Comparison of ENCODE assay signal across 8 mouse cellular contexts in genomic region chr5:123149451-123150400, GRCm38 (mm10). TPM values are rescaled to one million over a fixed set of nuclear protein-coding genes. Genes with fewer than 3 reads are reported as not detected.
DNase-seq lines count a peak whose midpoint lies in the region; ATAC-seq and TF ChIP-seq lines count a peak whose summit lies in the region.

No protein-coding gene starts in this region.

- peak; percentile 87 to 93 (median 92) for TF ChIP-seq CTCF in MEL (IDR thresholded peaks at IDR 0.05 in 2 of 3, conservative IDR thresholded peaks at IDR 0.05 in 1 of 3; ENCODE audit: control insufficient read depth in 1 of 3, insufficient read depth in 1 of 3, low read depth in 2 of 3, low read length in 3 of 3, poor library complexity in 1 of 3, severe bottlenecking in 1 of 3)
- peak; percentile 92 for TF ChIP-seq CTCF in cerebellum, adult 2 months (IDR thresholded peaks at IDR 0.05; ENCODE audit: borderline replicate concordance, insufficient read depth, low read depth, low read length)
- peak; percentile 95 for TF ChIP-seq CTCF in forebrain, postnatal 0 days (IDR thresholded peaks at IDR 0.05; ENCODE audit: low read depth)
- TF ChIP-seq CTCF in lung, embryonic 14.5 days (IDR thresholded peaks at IDR 0.05; ENCODE audit: low read depth): peak; percentile 96

- peak; percentile 94 for ATAC-seq in forebrain, postnatal 0 days
- ATAC-seq in lung, embryonic 14.5 days (ENCODE audit: insufficient read depth): peak; percentile 84
- peak; percentile 79 for ATAC-seq in neural tube, embryonic 15.5 days (ENCODE audit: low FRiP score)

- H3K79me2 ChIP-seq in MEL (ENCODE audit: control insufficient read depth, insufficient read depth, low read length, poor library complexity): peaks cover 49% of the 10 kb centered on the region

- DNase-seq in MEL (ENCODE audit: low read depth, low spot score): peak; percentile 89
- DNase-seq in cerebellum, adult 2 months: peak; percentile 91
- peak; percentile 90 for DNase-seq in forebrain, postnatal 0 days
- peak; percentile 96 for DNase-seq in heart, postnatal 4 days
- peak; percentile 84 to 94 for DNase-seq in layer of hippocampus, adult 8-10 months (ENCODE audit: low spot score in 2 of 2)
- DNase-seq in lung, embryonic 14.5 days: peak; percentile 95
- peak; percentile 75 to 88 for DNase-seq in thymus, adult 18-20 months

- H3K4me3 ChIP-seq in MEL (ENCODE audit: control insufficient read depth in 1 of 2, insufficient read depth in 1 of 2, low read depth in 2 of 2, low read length in 2 of 2): peak overlapping the region in 1 of 2 experiments; percentile 29; a peak in 2 of 4 replicates
- peak overlapping the region; percentile 91 for H3K4me3 ChIP-seq in cerebellum, adult 2 months (replicated peaks; ENCODE audit: insufficient read depth, low read depth, low read length)
- peak overlapping the region; percentile 40 for H3K4me3 ChIP-seq in forebrain, postnatal 0 days (ENCODE audit: low read depth, low read length)
- peak overlapping the region; percentile 38 for H3K4me3 ChIP-seq in lung, embryonic 14.5 days (ENCODE audit: low read depth, low read length)
- H3K4me3 ChIP-seq in neural tube, embryonic 15.5 days (replicated peaks): peak overlapping the region; percentile 43

- 1% methylated on average over 19 of the region's 19 CpGs for WGBS in cerebellum, adult 2 months
- WGBS in forebrain, postnatal 0 days: 10% methylated on average over 19 of the region's 19 CpGs
- 5% methylated on average over 19 of the region's 19 CpGs for WGBS in lung, embryonic 14.5 days
- 8% methylated on average over 19 of the region's 19 CpGs for WGBS in neural tube, embryonic 15.5 days

- no peak for TF ChIP-seq EP300 in MEL (IDR thresholded peaks at IDR 0.05; ENCODE audit: low read depth in 1 of 2, low read length in 2 of 2)

- H3K36me3 ChIP-seq in MEL (ENCODE audit: control insufficient read depth in 1 of 2, insufficient read depth in 2 of 2, low read length in 2 of 2): peaks cover 2 to 26% of the 10 kb centered on the region in 2 experiments; a peak in 3 of 4 replicates
- peaks cover 50% of the 10 kb centered on the region for H3K36me3 ChIP-seq in forebrain, postnatal 0 days (ENCODE audit: insufficient read depth)
- peaks cover 86% of the 10 kb centered on the region for H3K36me3 ChIP-seq in lung, embryonic 14.5 days (ENCODE audit: insufficient read depth)
- H3K36me3 ChIP-seq in neural tube, embryonic 15.5 days: peaks cover 58% of the 10 kb centered on the region

- no peaks in the 10 kb centered on the region for H3K27me3 ChIP-seq in MEL (ENCODE audit: control insufficient read depth in 1 of 2, insufficient read depth in 2 of 2, low read length in 2 of 2)
- no peaks in the 10 kb centered on the region for H3K27me3 ChIP-seq in cerebellum, adult 2 months (ENCODE audit: control insufficient read depth, insufficient read depth, low read length)
- H3K27me3 ChIP-seq in forebrain, postnatal 0 days (ENCODE audit: insufficient read depth, low read length): no peaks in the 10 kb centered on the region
- no peaks in the 10 kb centered on the region for H3K27me3 ChIP-seq in lung, embryonic 14.5 days (ENCODE audit: insufficient read depth, low read length)
- no peaks in the 10 kb centered on the region for H3K27me3 ChIP-seq in neural tube, embryonic 15.5 days (replicated peaks)

- peaks cover 0 to 21% of the 10 kb centered on the region in 2 experiments; a peak in 2 of 4 replicates for H3K4me1 ChIP-seq in MEL (ENCODE audit: control insufficient read depth in 1 of 2, insufficient read depth in 2 of 2, low read length in 2 of 2)
- peaks cover 26% of the 10 kb centered on the region for H3K4me1 ChIP-seq in cerebellum, adult 2 months (ENCODE audit: control insufficient read depth, insufficient read depth, low read length)
- peaks cover 26% of the 10 kb centered on the region for H3K4me1 ChIP-seq in forebrain, postnatal 0 days (ENCODE audit: insufficient read depth)
- peaks cover 15% of the 10 kb centered on the region; the same call in 1 of the 2 replicates for H3K4me1 ChIP-seq in lung, embryonic 14.5 days (ENCODE audit: insufficient read depth)
- H3K4me1 ChIP-seq in neural tube, embryonic 15.5 days: peaks cover 73% of the 10 kb centered on the region

- no peak overlapping the region for H3K27ac ChIP-seq in MEL (ENCODE audit: control insufficient read depth, low read depth, low read length)
- H3K27ac ChIP-seq in cerebellum, adult 2 months (ENCODE audit: insufficient read depth, low read length): peak overlapping the region; percentile 31; the same call in 1 of the 2 replicates
- H3K27ac ChIP-seq in forebrain, postnatal 0 days (ENCODE audit: low read depth, low read length): no peak overlapping the region
- H3K27ac ChIP-seq in lung, embryonic 14.5 days (ENCODE audit: low read depth): no peak overlapping the region
- no peak overlapping the region for H3K27ac ChIP-seq in neural tube, embryonic 15.5 days (replicated peaks)

- TF ChIP-seq POLR2A in MEL (IDR thresholded peaks at IDR 0.05; ENCODE audit: control insufficient read depth in 1 of 2, insufficient read depth in 1 of 2, low read depth in 1 of 2, low read length in 2 of 2, poor library complexity in 1 of 2): no peak
- no peak for TF ChIP-seq POLR2A in cerebellum, adult 2 months (IDR thresholded peaks at IDR 0.05; ENCODE audit: borderline replicate concordance, insufficient read depth, low read length)

- no peaks in the 10 kb centered on the region for H3K9me3 ChIP-seq in MEL (replicated peaks; ENCODE audit: insufficient read depth, low read length)
- no peaks in the 10 kb centered on the region for H3K9me3 ChIP-seq in forebrain, postnatal 0 days (ENCODE audit: low read length)
- H3K9me3 ChIP-seq in lung, embryonic 14.5 days (ENCODE audit: low read depth, low read length): no peaks in the 10 kb centered on the region
- H3K9me3 ChIP-seq in neural tube, embryonic 15.5 days (replicated peaks): no peaks in the 10 kb centered on the region

- peak overlapping the region; percentile 37; the same call in 1 of the 2 replicates for H3K9ac ChIP-seq in MEL (ENCODE audit: control insufficient read depth, low read depth, low read length, poor library complexity, severe bottlenecking)
- H3K9ac ChIP-seq in forebrain, postnatal 0 days: peak overlapping the region; percentile 39
- peak overlapping the region; percentile 31 for H3K9ac ChIP-seq in lung, embryonic 14.5 days
- peak overlapping the region; percentile 37 for H3K9ac ChIP-seq in neural tube, embryonic 15.5 days (replicated peaks)

- peak; percentile 67 for TF ChIP-seq RAD21 in MEL (IDR thresholded peaks at IDR 0.05; ENCODE audit: low read depth, low read length)

- H3K4me2 ChIP-seq in forebrain, postnatal 0 days (ENCODE audit: low read depth): peak overlapping the region; percentile 69
- H3K4me2 ChIP-seq in lung, embryonic 14.5 days: peak overlapping the region; percentile 62
- peak overlapping the region; percentile 73 for H3K4me2 ChIP-seq in neural tube, embryonic 15.5 days

RNA-seq across cellular contexts. Expression of gene Setd1b, which starts 7.7 kb away (rescaled TPM):
- 3.0 and 4.1 TPM in 2 replicates for total RNA-seq in MEL (2012; rRNA removed)
- 10 to 100 TPM in 1 of 2 experiments, not detected in 1; 23.5 TPM for polyA plus RNA-seq in MEL (2012; ENCODE audit: insufficient read depth in 1 of 2, insufficient read length in 2 of 2, low read depth in 1 of 2, low replicate concordance in 2 of 2, missing spikeins in 1 of 2)
- polyA plus RNA-seq in cerebellum, adult 2 months (2012; rRNA removed): 14.9 and 17.0 TPM in 2 replicates
- 3.9 and 5.6 TPM in 2 replicates for total RNA-seq in forebrain, postnatal 0 days (2014; rRNA removed)
- polyA plus RNA-seq in forebrain, postnatal 0 days (2015; fragmentation: Nextera tagmentation; extraction: Ambion mirVana): 5.1 and 7.6 TPM in 2 replicates
- total RNA-seq in heart, postnatal 4 days (2021): 10 to 100 TPM; 22.2 to 23.0 TPM
- 10 to 100 TPM; 33.1 to 37.9 (median 35.0) TPM for total RNA-seq in layer of hippocampus, adult 8-10 months (2022)
- 11.5 and 12.1 TPM in 2 replicates for polyA plus RNA-seq in lung, embryonic 14.5 days (2014; fragmentation: Nextera tagmentation; extraction: Ambion mirVana)
- polyA plus RNA-seq in neural tube, embryonic 15.5 days (2015; fragmentation: Nextera tagmentation; extraction: Ambion mirVana): 10.5 and 11.2 TPM in 2 replicates

RNA-seq across cellular contexts. Expression of gene Rhof, which starts 17.2 kb away (rescaled TPM):
- 2.5 and 4.1 TPM in 2 replicates for total RNA-seq in MEL (2012; rRNA removed)
- 10 to 100 TPM in 1 of 2 experiments, not detected in 1; 10.4 TPM for polyA plus RNA-seq in MEL (2012; ENCODE audit: insufficient read depth in 1 of 2, insufficient read length in 2 of 2, low read depth in 1 of 2, low replicate concordance in 2 of 2, missing spikeins in 1 of 2)
- polyA plus RNA-seq in cerebellum, adult 2 months (2012; rRNA removed): 27.0 and 32.3 TPM in 2 replicates
- 25.3 and 27.0 TPM in 2 replicates for total RNA-seq in forebrain, postnatal 0 days (2014; rRNA removed)
- 36.9 and 38.7 TPM in 2 replicates for polyA plus RNA-seq in forebrain, postnatal 0 days (2015; fragmentation: Nextera tagmentation; extraction: Ambion mirVana)
- under 1 TPM; 0.36 to 0.71 TPM for total RNA-seq in heart, postnatal 4 days (2021)
- 10 to 100 TPM; 42.0 to 46.6 (median 45.3) TPM for total RNA-seq in layer of hippocampus, adult 8-10 months (2022)
- 2.4 and 2.5 TPM in 2 replicates for polyA plus RNA-seq in lung, embryonic 14.5 days (2014; fragmentation: Nextera tagmentation; extraction: Ambion mirVana)
- polyA plus RNA-seq in neural tube, embryonic 15.5 days (2015; fragmentation: Nextera tagmentation; extraction: Ambion mirVana): 19.2 and 20.9 TPM in 2 replicates

RNA-seq across cellular contexts. Expression of gene Psmd9, which starts 19.5 kb away (rescaled TPM):
- 28.4 and 32.0 TPM in 2 replicates for total RNA-seq in MEL (2012; rRNA removed)
- polyA plus RNA-seq in MEL (2012; ENCODE audit: insufficient read depth in 1 of 2, insufficient read length in 2 of 2, low read depth in 1 of 2, low replicate concordance in 2 of 2, missing spikeins in 1 of 2): 10 to 100 TPM in 1 of 2 experiments, not detected in 1; 54.6 TPM
- 28.4 and 29.9 TPM in 2 replicates for polyA plus RNA-seq in cerebellum, adult 2 months (2012; rRNA removed)
- 37.4 and 39.5 TPM in 2 replicates for total RNA-seq in forebrain, postnatal 0 days (2014; rRNA removed)
- polyA plus RNA-seq in forebrain, postnatal 0 days (2015; fragmentation: Nextera tagmentation; extraction: Ambion mirVana): 72.3 and 79.4 TPM in 2 replicates
- 10 to 100 TPM; 22.8 to 24.8 TPM for total RNA-seq in heart, postnatal 4 days (2021)
- total RNA-seq in layer of hippocampus, adult 8-10 months (2022): 10 to 100 TPM; 26.2 to 34.3 (median 27.4) TPM
- polyA plus RNA-seq in lung, embryonic 14.5 days (2014; fragmentation: Nextera tagmentation; extraction: Ambion mirVana): 70.9 and 81.7 TPM in 2 replicates
- 79.5 and 81.1 TPM in 2 replicates for polyA plus RNA-seq in neural tube, embryonic 15.5 days (2015; fragmentation: Nextera tagmentation; extraction: Ambion mirVana)

RNA-seq across cellular contexts. Expression of gene Hpd, which starts 32.8 kb away (rescaled TPM):
- total RNA-seq in MEL (2012; rRNA removed): not detected in 2 replicates
- polyA plus RNA-seq in MEL (2012; ENCODE audit: insufficient read depth in 1 of 2, insufficient read length in 2 of 2, low read depth in 1 of 2, low replicate concordance in 2 of 2, missing spikeins in 1 of 2): not detected
- polyA plus RNA-seq in cerebellum, adult 2 months (2012; rRNA removed): not detected in 2 replicates
- not detected in 2 replicates for total RNA-seq in forebrain, postnatal 0 days (2014; rRNA removed)
- polyA plus RNA-seq in forebrain, postnatal 0 days (2015; fragmentation: Nextera tagmentation; extraction: Ambion mirVana): not detected in 2 replicates
- not detected for total RNA-seq in heart, postnatal 4 days (2021)
- not detected for total RNA-seq in layer of hippocampus, adult 8-10 months (2022)
- polyA plus RNA-seq in lung, embryonic 14.5 days (2014; fragmentation: Nextera tagmentation; extraction: Ambion mirVana): not detected in 2 replicates
- polyA plus RNA-seq in neural tube, embryonic 15.5 days (2015; fragmentation: Nextera tagmentation; extraction: Ambion mirVana): 0.50 TPM in 1 of 2 replicates, not detected in the other
